Mouse (Mus musculus) CH12.LX (cell line): ENCODE data around the gene Postn. TPM values are rescaled to one million over a fixed set of nuclear protein-coding genes. Genes with fewer than 3 reads are reported as not detected.

Experiments
- DNase-seq: peaks from one replicate; pipeline ENCODE4 v3.0.0-alpha.2; 2013; ENCODE audit errors: extremely low read depth
- H3K27ac ChIP-seq: 2 replicates; pipeline ENCODE4 v1.5.1; 2012; ENCODE audit warnings: low read depth, mild to moderate bottlenecking, control low read depth, moderate library complexity; ENCODE audit not compliant: insufficient read depth
- H3K27me3 ChIP-seq: replicated peaks from 2 replicates; pipeline ENCODE3; 2012; ENCODE audit warnings: inconsistent platforms
- H3K36me3 ChIP-seq, 2 experiments: replicated peaks in 1 of 2; 2 replicates each; pipeline versions ENCODE3 to v1.6.1; 2012; ENCODE audit warnings: inconsistent platforms in 1 of 2, low read length in 1 of 2, mild to moderate bottlenecking in 1 of 2, mixed read lengths in 1 of 2, moderate library complexity in 1 of 2; ENCODE audit not compliant: control insufficient read depth in 1 of 2, insufficient read depth in 1 of 2
- H3K4me1 ChIP-seq, 2 experiments: 2 replicates each; pipeline ENCODE4 v1.6.1; 2012; ENCODE audit warnings: inconsistent platforms in 1 of 2, moderate library complexity in 1 of 2; ENCODE audit not compliant: insufficient read depth in 2 of 2, control insufficient read depth in 1 of 2
- H3K4me2 ChIP-seq: 2 replicates; pipeline ENCODE4 v1.6.1; 2012; ENCODE audit warnings: low read depth, mild to moderate bottlenecking, control low read depth; ENCODE audit not compliant: poor library complexity, insufficient read depth, severe bottlenecking
- H3K4me3 ChIP-seq, 3 experiments: fragments of 150-350 bp in 1 of 3; sonication (generic) in 1 of 3; replicated peaks in 1 of 3; 2 replicates each; pipeline versions ENCODE3 to v1.5.1; 2011 to 2012; ENCODE audit warnings: low read depth in 2 of 3, low read length in 2 of 3, mild to moderate bottlenecking in 2 of 3, moderate library complexity in 2 of 3, control low read depth in 1 of 3, improper control_type of control experiment in 1 of 3, inconsistent platforms in 1 of 3, mixed read lengths in 1 of 3; ENCODE audit not compliant: poor library complexity in 1 of 3
- H3K79me2 ChIP-seq: replicated peaks from 2 replicates; pipeline ENCODE4 v1.6.1; 2012; ENCODE audit warnings: mild to moderate bottlenecking, moderate library complexity; ENCODE audit not compliant: control insufficient read depth, poor library complexity, insufficient read depth, severe bottlenecking; ENCODE audit errors: extremely low read depth
- H3K9ac ChIP-seq: 2 replicates; pipeline ENCODE4 v1.6.1; 2012; ENCODE audit warnings: low read depth, mild to moderate bottlenecking, control low read depth, moderate library complexity; ENCODE audit not compliant: insufficient read depth
- H3K9me3 ChIP-seq: replicated peaks from 2 replicates; pipeline ENCODE3; 2012; ENCODE audit warnings: low read length, inconsistent platforms, mixed read lengths
- BHLHE40 ChIP-seq: IDR thresholded peaks from 2 replicates; pipeline ENCODE4 v1.6.1; 2011; ENCODE audit warnings: mild to moderate bottlenecking, low read depth, low read length, improper control_type of control experiment
- E2F4 ChIP-seq: IDR thresholded peaks from 2 replicates; pipeline ENCODE4 v1.6.1; 2011; ENCODE audit warnings: low read depth, low read length, improper control_type of control experiment; ENCODE audit not compliant: insufficient replicate concordance
- HCFC1 ChIP-seq: IDR thresholded peaks from 2 replicates; pipeline ENCODE4 v1.6.1; 2012; ENCODE audit warnings: low read depth, mild to moderate bottlenecking, inconsistent platforms, low read length, improper control_type of control experiment
- KAT2A ChIP-seq: IDR thresholded peaks from 2 replicates; pipeline ENCODE4 v1.6.1; 2012; ENCODE audit warnings: low read length, improper control_type of control experiment, inconsistent platforms; ENCODE audit not compliant: insufficient replicate concordance
- MAFK ChIP-seq: IDR thresholded peaks from 2 replicates; pipeline ENCODE4 v1.6.1; 2011; ENCODE audit warnings: low read length, improper control_type of control experiment; ENCODE audit not compliant: insufficient replicate concordance
- MEF2A ChIP-seq: IDR thresholded peaks from 2 replicates; pipeline ENCODE4 v1.6.1; 2014; ENCODE audit warnings: low read depth, mild to moderate bottlenecking, inconsistent platforms, low read length, improper control_type of control experiment, borderline replicate concordance
- MYC ChIP-seq: IDR thresholded peaks from 2 replicates; pipeline ENCODE4 v1.6.1; 2011; ENCODE audit warnings: low read depth, mild to moderate bottlenecking, improper control_type of control experiment, low read length
- POLR2A ChIP-seq: IDR thresholded peaks from 2 replicates; pipeline ENCODE4 v1.6.1; 2011; ENCODE audit warnings: low read depth, mild to moderate bottlenecking, improper control_type of control experiment, low read length
- UBTF ChIP-seq: IDR thresholded peaks from 2 replicates; pipeline ENCODE4 v1.6.1; 2012; ENCODE audit warnings: low read depth, mild to moderate bottlenecking, inconsistent platforms, low read length, improper control_type of control experiment, moderate library complexity
- USF1 ChIP-seq: IDR thresholded peaks from 2 replicates; pipeline ENCODE4 v1.6.1; 2014; ENCODE audit warnings: low read depth, mild to moderate bottlenecking, inconsistent platforms, low read length, improper control_type of control experiment
- ZMIZ1 ChIP-seq: IDR thresholded peaks from 2 replicates; pipeline ENCODE4 v1.6.1; 2012; ENCODE audit warnings: low read depth, mild to moderate bottlenecking, inconsistent platforms, low read length, improper control_type of control experiment
- dilution Hi-C: fragments of 300-500 bp; cut with MboI; formaldehyde crosslinking; loops from 2 replicates; pipeline ENCODE4 v1.14.3; 2020; ENCODE audit warnings: low sequenced_read_pairs; ENCODE audit not compliant: extremely low pct_unique_long_range_greater_than_20kb, extremely low pct_ligation_motif_present
- in situ Hi-C: fragments of 300-500 bp; cut with MboI; formaldehyde crosslinking; loops from 3 replicates; pipeline ENCODE4 v1.14.3; 2019; ENCODE audit warnings: low sequenced_read_pairs, low pct_ligation_motif_present, low pct_unique_long_range_greater_than_20kb, mixed read lengths
- polyA plus RNA-seq: library from polyadenylated mRNA; unstranded; fragments of >175 nt; gene quantifications from 2 replicates; pipeline ENCODE4 v1.2.1, GENCODE M21; 2012; ENCODE audit warnings: low read depth; ENCODE audit not compliant: insufficient read length
- total RNA-seq, 2 experiments: library from RNA; depleted of rRNA; stranded (reverse); fragments of 300-350 nt in 1 of 2; fragments of >200 nt in 1 of 2; gene quantifications; 2 replicates each; pipeline ENCODE4 v1.2.3; 2012 to 2014

Postn gene
- total and polyA plus RNA-seq, 3 experiments: 0.59 to 2.6 (median 2.3) TPM

- Histone ChIP-seq H3K27me3 (no peaks in the 10 kb centered on the region), H3K36me3 (no peaks in the 10 kb centered on the region), H3K4me3 (no peak overlapping the region), H3K27ac (no peak overlapping the region), H3K4me2 (no peak overlapping the region), H3K9ac (no peak overlapping the region), H3K4me1 (peaks cover 0 to 9% of the 10 kb centered on the region in 2 experiments; a peak in 2 of 4 replicates), H3K79me2 (no peaks in the 10 kb centered on the region), H3K9me3 (no peaks in the 10 kb centered on the region)
- no peak for DNase-seq
- dilution Hi-C loops (no loop called here), in situ Hi-C loops (loop anchor here (25.0 kb wide), 3 partner anchors 165 to 690 kb away; partner anchors contain the start of genes Ccna1 and Rfxap)
- TF ChIP-seq E2F4: no peak
These were observed 11.7 kb downstream of the Postn start for GRCm38 (mm10) chr3:54372625-54373024.

- Histone ChIP-seq H3K36me3 (no peaks in the 10 kb centered on the region), H3K79me2 (no peaks in the 10 kb centered on the region), H3K27me3 (no peaks in the 10 kb centered on the region), H3K27ac (no peak overlapping the region), H3K4me3 (no peak overlapping the region), H3K9ac (no peak overlapping the region), H3K4me2 (no peak overlapping the region), H3K9me3 (no peaks in the 10 kb centered on the region), H3K4me1 (peaks cover 0 to 16% of the 10 kb centered on the region in 2 experiments; a peak in 2 of 4 replicates)
- in situ Hi-C loops (no loop called here), dilution Hi-C loops (no loop called here)
- TF ChIP-seq HCFC1: no peak
- TF ChIP-seq MEF2A: no peak
- TF ChIP-seq ZMIZ1: no peak
- no peak for TF ChIP-seq UBTF
- TF ChIP-seq POLR2A: no peak
- TF ChIP-seq MYC: no peak
- no peak for TF ChIP-seq MAFK
- TF ChIP-seq BHLHE40: no peak
- no peak for TF ChIP-seq KAT2A
- no peak for DNase-seq
These were observed 15.1 kb downstream of the Postn start for GRCm38 (mm10) chr3:54376014-54376413.

DNA sequence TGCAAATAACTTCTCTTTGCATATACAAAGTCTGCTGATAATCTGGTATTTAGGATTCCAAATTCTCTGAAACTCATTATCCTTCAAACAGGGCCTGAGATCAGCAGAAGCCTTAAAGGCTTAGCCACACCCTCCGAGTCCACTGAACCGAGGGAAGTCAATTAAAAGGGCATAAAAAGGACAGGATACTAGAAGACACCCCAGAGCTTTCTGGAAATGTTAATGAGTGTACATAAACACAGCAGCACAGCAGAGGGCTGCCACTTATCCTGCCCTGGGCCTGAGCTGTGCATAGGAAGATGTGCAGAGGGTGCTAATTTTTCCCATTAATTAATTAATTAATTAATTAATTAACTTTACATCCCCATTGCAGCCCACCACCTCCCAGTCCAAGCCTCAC, 16.7 kb downstream of the Postn start:
- H3K9me3 ChIP-seq: no peaks in the 10 kb centered on the region
- DNase-seq: no peak
- no peaks in the 10 kb centered on the region for H3K36me3 ChIP-seq
- in situ Hi-C loops: no loop called here
- H3K4me3 ChIP-seq: no peak overlapping the region
- H3K79me2 ChIP-seq: no peaks in the 10 kb centered on the region
- dilution Hi-C loops: no loop called here
- no peak overlapping the region for H3K9ac ChIP-seq
- no peak overlapping the region for H3K27ac ChIP-seq
- H3K4me2 ChIP-seq: no peak overlapping the region
- peaks cover 0 to 16% of the 10 kb centered on the region in 2 experiments; a peak in 2 of 4 replicates for H3K4me1 ChIP-seq
- no peak for TF ChIP-seq USF1
- TF ChIP-seq, all 38 proteins: peak for 0
- no peaks in the 10 kb centered on the region for H3K27me3 ChIP-seq
